7 mouse cellular contexts compared by ENCODE assay signal in genomic region chr16:84835823-84836743, GRCm38 (mm10). TPM values are rescaled to one million over a fixed set of nuclear protein-coding genes. Genes with fewer than 3 reads are reported as not detected.
DNase-seq lines count a peak whose midpoint lies in the region; ATAC-seq and TF ChIP-seq lines count a peak whose summit lies in the region.

No protein-coding gene starts in this region.

- no peaks in the 10 kb centered on the region for H3K27me3 ChIP-seq in forebrain, embryonic 14.5 days (replicated peaks; ENCODE audit: control insufficient read depth, insufficient read depth, low read length)
- no peaks in the 10 kb centered on the region for H3K27me3 ChIP-seq in hindbrain, embryonic 10.5 days (ENCODE audit: insufficient read depth, poor library complexity, severe bottlenecking)

- peak overlapping the region; percentile 94 for H3K27ac ChIP-seq in forebrain, embryonic 14.5 days (ENCODE audit: low read depth, low read length)
- peak overlapping the region; percentile 98 for H3K27ac ChIP-seq in hindbrain, embryonic 10.5 days

- TF ChIP-seq CTCF in brain, embryonic 14.5 days (IDR thresholded peaks at IDR 0.05; ENCODE audit: borderline replicate concordance, extremely low read depth, insufficient read depth, insufficient read length) = no peak

- WGBS in forebrain, embryonic 14.5 days = 7% methylated on average over 29 of the region's 29 CpGs
- 8% methylated on average over 29 of the region's 29 CpGs for WGBS in hindbrain, embryonic 10.5 days

- peak; percentile 81 for DNase-seq in MEL-GATA-1-ER (ENCODE audit: extremely low read depth, low read depth)
- peak; percentile 67 for DNase-seq in brain, embryonic 14.5 days (ENCODE audit: low read depth)
- peak; percentile 53 for DNase-seq in forebrain, embryonic 14.5 days (ENCODE audit: low spot score)
- peak; percentile 48 for DNase-seq in hindbrain, embryonic 10.5 days (ENCODE audit: low spot score)
- peak; percentile 39 for DNase-seq in layer of hippocampus, adult 9-11 months
- peak; percentile 67 for DNase-seq in lung, postnatal 36 days
- peak; percentile 64 for DNase-seq in retina, postnatal 1 day

- TF ChIP-seq POLR2A in brain, embryonic 14.5 days (IDR thresholded peaks at IDR 0.05; ENCODE audit: borderline replicate concordance, extremely low read depth, insufficient read depth, insufficient read length, poor library complexity, severe bottlenecking) = no peak; the same call in 1 of the 2 replicates

- H3K4me2 ChIP-seq in forebrain, embryonic 14.5 days (ENCODE audit: low read length) = peak overlapping the region; percentile 87

- H3K4me3 ChIP-seq in forebrain, embryonic 14.5 days (ENCODE audit: low read depth, low read length) = peak overlapping the region; percentile 93
- peak overlapping the region; percentile 94 for H3K4me3 ChIP-seq in hindbrain, embryonic 10.5 days

- H3K9me3 ChIP-seq in forebrain, embryonic 14.5 days (replicated peaks; ENCODE audit: control insufficient read depth, low read length) = no peaks in the 10 kb centered on the region
- H3K9me3 ChIP-seq in hindbrain, embryonic 10.5 days = no peaks in the 10 kb centered on the region

- H3K9ac ChIP-seq in forebrain, embryonic 14.5 days (ENCODE audit: low read length) = peak overlapping the region; percentile 95

- H3K4me1 ChIP-seq in forebrain, embryonic 14.5 days (ENCODE audit: control insufficient read depth, insufficient read depth, low read length) = peaks cover 14% of the 10 kb centered on the region
- peaks cover 24% of the 10 kb centered on the region for H3K4me1 ChIP-seq in hindbrain, embryonic 10.5 days (replicated peaks)

- ATAC-seq in forebrain, embryonic 14.5 days = peak; percentile 4

- peaks cover 26% of the 10 kb centered on the region for H3K36me3 ChIP-seq in forebrain, embryonic 14.5 days (ENCODE audit: control insufficient read depth, insufficient read depth, low read length)
- H3K36me3 ChIP-seq in hindbrain, embryonic 10.5 days = peaks cover 48% of the 10 kb centered on the region

RNA-seq across cellular contexts. Expression of gene Atp5j, which starts 0.7 kb away (rescaled TPM):
- 273 and 332 TPM in 2 replicates for polyA plus RNA-seq in brain, embryonic 14.5 days (2012; rRNA removed)
- 835 and 910 TPM in 2 replicates for polyA plus RNA-seq in forebrain, embryonic 14.5 days (2014; fragmentation: Nextera tagmentation; extraction: Ambion mirVana)
- polyA plus RNA-seq in hindbrain, embryonic 10.5 days (2016; fragmentation: Nextera tagmentation; extraction: Ambion mirVana) = 802 and 846 TPM in 2 replicates

RNA-seq across cellular contexts. Expression of gene Gabpa, which starts 1.4 kb away (rescaled TPM):
- polyA plus RNA-seq in brain, embryonic 14.5 days (2012; rRNA removed) = 26.6 and 27.1 TPM in 2 replicates
- 25.4 and 29.5 TPM in 2 replicates for polyA plus RNA-seq in forebrain, embryonic 14.5 days (2014; fragmentation: Nextera tagmentation; extraction: Ambion mirVana)
- 28.5 and 35.1 TPM in 2 replicates for polyA plus RNA-seq in hindbrain, embryonic 10.5 days (2016; fragmentation: Nextera tagmentation; extraction: Ambion mirVana)

Comparison
In these comparisons a context has a peak if more than half of its experiments do, and no peak if none do; other contexts are left out.
1. Peak in every context shown above with its lines: DNase-seq, ATAC-seq, H3K4me3 ChIP-seq and H3K27ac ChIP-seq.